Mouse (Mus musculus) kidney, adult 2 months (tissue): Measurements from ENCODE around the gene Gm13271. TPM values are rescaled to one million over a fixed set of nuclear protein-coding genes. Genes with fewer than 3 reads are reported as not detected.
"Not testable (repeated sequence)": the region's sequence is repeated elsewhere in the genome, so short reads cannot be mapped to it uniquely, and the experiment has no call there.

Experiments
- DNase-seq: peaks from one replicate; pipeline ENCODE4 v3.0.0; 2021
- H3K27ac ChIP-seq: fragments of 200-500 bp; 2 replicates; pipeline ENCODE4 v1.5.1; 2012; ENCODE audit warnings: low read depth, low read length, control low read depth, inconsistent platforms; ENCODE audit not compliant: insufficient read depth
- H3K27me3 ChIP-seq: fragments of 200-500 bp; replicated peaks from 2 replicates; pipeline ENCODE4 v1.6.1; 2012; ENCODE audit warnings: mild to moderate bottlenecking, moderate library complexity, low read length, inconsistent platforms; ENCODE audit not compliant: control insufficient read depth, insufficient read depth
- H3K36me3 ChIP-seq: fragments of 200-500 bp; 2 replicates; pipeline ENCODE4 v1.6.1; 2012; ENCODE audit warnings: mild to moderate bottlenecking, moderate library complexity, low read length, inconsistent platforms; ENCODE audit not compliant: control insufficient read depth, insufficient read depth
- H3K4me1 ChIP-seq: fragments of 200-500 bp; 2 replicates; pipeline ENCODE4 v1.6.1; 2011; ENCODE audit warnings: low read length; ENCODE audit not compliant: control insufficient read depth, insufficient read depth
- H3K4me3 ChIP-seq: fragments of 200-500 bp; 2 replicates; pipeline ENCODE4 v1.5.1; 2011; ENCODE audit warnings: mild to moderate bottlenecking, low read depth, low read length, control low read depth; ENCODE audit not compliant: insufficient read depth
- CTCF ChIP-seq: fragments of 200-500 bp; conservative IDR thresholded peaks from 2 replicates; pipeline ENCODE4 v1.5.1; 2011; ENCODE audit warnings: low read depth, mild to moderate bottlenecking, control low read depth, low read length, moderate library complexity, mixed read lengths; ENCODE audit not compliant: insufficient read depth, insufficient read length
- WGBS: fragments of 180-500 bp; shearing (Covaris S2); methylation state at CpG from one replicate; pipeline ENCODE4 v1.1.7; 2018; 5-methylcytosine and 5-hydroxymethylcytosine counted together
- polyA plus RNA-seq: library from polyadenylated mRNA; depleted of rRNA; stranded (reverse); fragments of >200 nt; gene quantifications from 2 replicates; pipeline ENCODE4 v1.2.3, GENCODE M21; 2012; rRNA removed

The Gm13271 gene
- polyA plus RNA-seq, 1 experiment, result not detected

GRCm38 (mm10) chr4:88788402-88788801 lies 33.7 kb downstream of the Gm13271 start, which contains the start of gene Gm13277:
Gene Gm13277, plus strand, starts transcription at chr4:88788632.
- not testable (repeated sequence) for H3K36me3 ChIP-seq, H3K27ac ChIP-seq, H3K4me1 ChIP-seq, H3K27me3 ChIP-seq, H3K4me3 ChIP-seq
- 0 out of 2 replicates have a peak, but pooled peaks have one; percentile 27 for TF ChIP-seq CTCF
- 0% methylated on average over 1 of the region's 28 CpGs for WGBS
- peak; percentile 88 for DNase-seq

- no CpG with 5 or more reads among the region's 28 CpGs for WGBS
- not testable (repeated sequence) for H3K27me3 ChIP-seq, H3K4me1 ChIP-seq, DNase-seq, H3K27ac ChIP-seq, H3K36me3 ChIP-seq, H3K4me3 ChIP-seq
Observed at GRCm38 (mm10) chr4:88791250-88791649, 36.6 kb downstream of the Gm13271 start, which contains the start of gene Gm13278. Gene Gm13278, plus strand, starts transcription at chr4:88791550.

GRCm38 (mm10) chr4:88793936-88794675 lies 39.4 kb downstream of the Gm13271 start, which contains the start of gene Gm13275:
Gene Gm13275, plus strand, starts transcription at chr4:88794487.
- H3K36me3 ChIP-seq, H3K27ac ChIP-seq, H3K4me1 ChIP-seq, H3K4me3 ChIP-seq, H3K27me3 ChIP-seq: not testable (repeated sequence)
- WGBS, result under 1% methylated on average over 16 of the region's 52 CpGs
- peak; percentile 51 for DNase-seq

- no CpG with 5 or more reads among the region's 28 CpGs for WGBS
- not testable (repeated sequence) for H3K36me3 ChIP-seq, H3K4me3 ChIP-seq, DNase-seq, H3K27me3 ChIP-seq, H3K4me1 ChIP-seq, H3K27ac ChIP-seq
Observed at GRCm38 (mm10) chr4:88797097-88797496, 42.4 kb downstream of the Gm13271 start, which contains the start of gene Gm13279. Gene Gm13279, plus strand, starts transcription at chr4:88797397.

GRCm38 (mm10) chr4:88799365-88799764 lies 44.7 kb downstream of the Gm13271 start, which contains the start of gene Gm13285:
Gene Gm13285, plus strand, starts transcription at chr4:88799665.
- H3K27ac ChIP-seq, H3K27me3 ChIP-seq, H3K36me3 ChIP-seq, H3K4me1 ChIP-seq, H3K4me3 ChIP-seq, DNase-seq: not testable (repeated sequence)
- 12% methylated on average over 6 of the region's 7 CpGs for WGBS

GRCm38 (mm10) chr4:88802954-88803353 lies 48.3 kb downstream of the Gm13271 start, which contains the start of gene Gm13287:
Gene Gm13287, plus strand, starts transcription at chr4:88803254.
- DNase-seq, H3K36me3 ChIP-seq, H3K27me3 ChIP-seq, H3K4me3 ChIP-seq, H3K4me1 ChIP-seq, H3K27ac ChIP-seq: not testable (repeated sequence)
- WGBS, result no CpG with 5 or more reads among the region's 29 CpGs

Other genes starting within 250 kb of the Gm13271 start
- gene Ifnb1, start 232.1 kb upstream of the Gm13271 start, polyA plus RNA-seq, result not detected in 2 replicates
- gene Ifna15, start 196.6 kb upstream of the Gm13271 start, polyA plus RNA-seq, result not detected in 2 replicates
- gene Ifna14, start 183.1 kb upstream of the Gm13271 start, polyA plus RNA-seq, result not detected in 2 replicates
- gene Ifna9, start 162.5 kb upstream of the Gm13271 start, polyA plus RNA-seq, result not detected in 2 replicates
- not detected in 2 replicates for gene Ifna12, start 151.5 kb upstream of the Gm13271 start, polyA plus RNA-seq
- gene C87499, start 120.5 kb upstream of the Gm13271 start, polyA plus RNA-seq, result not detected in 2 replicates
- not detected in 2 replicates for gene Ifna13, start 110.4 kb upstream of the Gm13271 start, polyA plus RNA-seq
- gene Ifna16, start 77.9 kb upstream of the Gm13271 start, polyA plus RNA-seq, result not detected in 2 replicates
- not detected in 2 replicates for gene Ifna2, start 71.0 kb upstream of the Gm13271 start, polyA plus RNA-seq
- gene Ifnab, start 63.5 kb upstream of the Gm13271 start, polyA plus RNA-seq, result not detected in 2 replicates
- gene Gm26566, start 33.1 kb upstream of the Gm13271 start, polyA plus RNA-seq, result 0.26 and 0.34 TPM in 2 replicates
- 18.1 and 19.2 TPM in 2 replicates for gene Klhl9, start 32.4 kb upstream of the Gm13271 start, polyA plus RNA-seq
- 0.10 TPM in 1 of 2 replicates, not detected in the other for gene Gm13283, start 5.3 kb downstream of the Gm13271 start, polyA plus RNA-seq
- gene Gm13290, start 19.0 kb downstream of the Gm13271 start, polyA plus RNA-seq, result not detected in 2 replicates
- gene Gm13289, start 22.1 kb downstream of the Gm13271 start, polyA plus RNA-seq, result not detected in 2 replicates
- gene Gm13272, start 25.0 kb downstream of the Gm13271 start, polyA plus RNA-seq, result not detected in 2 replicates
- gene Ifnz, start 27.3 kb downstream of the Gm13271 start, polyA plus RNA-seq, result 0.08 TPM in 1 of 2 replicates, not detected in the other
- not detected in 2 replicates for gene Gm13276, start 30.8 kb downstream of the Gm13271 start, polyA plus RNA-seq
- gene Gm13277, start 33.8 kb downstream of the Gm13271 start, polyA plus RNA-seq, result not detected in 2 replicates
- gene Gm13278, start 36.7 kb downstream of the Gm13271 start, polyA plus RNA-seq, result not detected in 2 replicates
- not detected in 2 replicates for gene Gm13275, start 39.6 kb downstream of the Gm13271 start, polyA plus RNA-seq
- not detected in 2 replicates for gene Gm13279, start 42.5 kb downstream of the Gm13271 start, polyA plus RNA-seq
- not detected in 2 replicates for gene Gm13285, start 44.8 kb downstream of the Gm13271 start, polyA plus RNA-seq
- not detected in 2 replicates for gene Gm13287, start 48.4 kb downstream of the Gm13271 start, polyA plus RNA-seq
- gene Gm13288, start 50.7 kb downstream of the Gm13271 start, polyA plus RNA-seq, result not detected in 2 replicates
- gene Ifna7, start 61.4 kb downstream of the Gm13271 start, polyA plus RNA-seq, result not detected in 2 replicates
- gene Ifna11, start 65.1 kb downstream of the Gm13271 start, polyA plus RNA-seq, result not detected in 2 replicates
- gene Ifna6, start 72.5 kb downstream of the Gm13271 start, polyA plus RNA-seq, result not detected in 2 replicates
- gene Ifna5, start 80.7 kb downstream of the Gm13271 start, polyA plus RNA-seq, result not detected in 2 replicates
- not detected in 2 replicates for gene Ifna4, start 87.0 kb downstream of the Gm13271 start, polyA plus RNA-seq
- not detected in 2 replicates for gene Ifna1, start 95.2 kb downstream of the Gm13271 start, polyA plus RNA-seq
- gene Ifne, start 125.3 kb downstream of the Gm13271 start, polyA plus RNA-seq, result not detected in 2 replicates